Mouse (Mus musculus): ENCODE measurements at regions not wholly inside any gene's neighbourhood (a gene's known extent, or its start where the extent isn't known, plus 50 kb on each side); places are given as distances from the start of the nearest gene placed in this dataset.
"Not testable (repeated sequence)": the region's sequence is repeated elsewhere in the genome, so short reads cannot be mapped to it uniquely, and the experiment has no call there.

- no peak for ATAC-seq (ENCODE audit: low FRiP score)
- no peaks in the 10 kb centered on the region for H3K36me3 ChIP-seq (replicated peaks)
- H3K27me3 ChIP-seq: no peaks in the 10 kb centered on the region
- H3K9me3 ChIP-seq: no peaks in the 10 kb centered on the region
- no peak overlapping the region for H3K4me3 ChIP-seq (replicated peaks)
- no peak overlapping the region for H3K9ac ChIP-seq
- no peak overlapping the region for H3K27ac ChIP-seq
- no peak overlapping the region for H3K4me2 ChIP-seq
- no peaks in the 10 kb centered on the region for H3K4me1 ChIP-seq
- 90% methylated on average over 3 of the region's 3 CpGs for WGBS
Observed at GRCm38 (mm10) chr16:86242766-86243510, 341.3 kb upstream of the Adamts5 start.

GRCm38 (mm10) chr16:86222997-86223396 is 321.4 kb upstream of the Adamts5 start:
- no peak overlapping the region for H3K4me3 ChIP-seq (replicated peaks)
- H3K4me2 ChIP-seq: no peak overlapping the region
- no peak overlapping the region for H3K9ac ChIP-seq
- H3K36me3 ChIP-seq (replicated peaks): no peaks in the 10 kb centered on the region
- H3K4me1 ChIP-seq: no peaks in the 10 kb centered on the region
- 77% methylated on average over 3 of the region's 3 CpGs for WGBS
- H3K27ac ChIP-seq: no peak overlapping the region
- H3K9me3 ChIP-seq: no peaks in the 10 kb centered on the region
- H3K27me3 ChIP-seq: no peaks in the 10 kb centered on the region
- no peak for ATAC-seq (ENCODE audit: low FRiP score)

- Histone ChIP-seq H3K36me3 (replicated peaks) (no peaks in the 10 kb centered on the region), H3K4me1 (no peaks in the 10 kb centered on the region), H3K27ac (no peak overlapping the region), H3K4me2 (no peak overlapping the region), H3K9ac (no peak overlapping the region), H3K27me3 (no peaks in the 10 kb centered on the region), H3K4me3 (replicated peaks) (no peak overlapping the region), H3K9me3 (no peaks in the 10 kb centered on the region)
- no peak for ATAC-seq (ENCODE audit: low FRiP score)
Observed at GRCm38 (mm10) chr16:86210547-86210946, 308.9 kb upstream of the Adamts5 start.

GRCm38 (mm10) chr16:86209319-86209718 is 307.7 kb upstream of the Adamts5 start:
- no peak overlapping the region for H3K4me2 ChIP-seq
- no peak for ATAC-seq (ENCODE audit: low FRiP score)
- no peaks in the 10 kb centered on the region for H3K36me3 ChIP-seq (replicated peaks)

GRCm38 (mm10) chr16:86189874-86190273 is 288.2 kb upstream of the Adamts5 start:
- Histone ChIP-seq H3K36me3 (replicated peaks) (no peaks in the 10 kb centered on the region), H3K27me3 (no peaks in the 10 kb centered on the region), H3K27ac (no peak overlapping the region), H3K4me1 (no peaks in the 10 kb centered on the region), H3K4me2 (no peak overlapping the region), H3K9me3 (no peaks in the 10 kb centered on the region), H3K9ac (no peak overlapping the region), H3K4me3 (replicated peaks) (no peak overlapping the region)
- ATAC-seq (ENCODE audit: low FRiP score): no peak
- 88% methylated on average over 1 of the region's 1 CpGs for WGBS

More at GRCm38 (mm10) chr16:86209319-86209718, 307.7 kb upstream of the Adamts5 start:
- Histone ChIP-seq H3K27me3 (no peaks in the 10 kb centered on the region), H3K27ac (no peak overlapping the region), H3K4me3 (replicated peaks) (no peak overlapping the region), H3K9ac (no peak overlapping the region), H3K4me1 (no peaks in the 10 kb centered on the region), H3K9me3 (no peaks in the 10 kb centered on the region)

- no peak overlapping the region for H3K4me3 ChIP-seq (replicated peaks)
- H3K4me1 ChIP-seq: no peaks in the 10 kb centered on the region
- no peak overlapping the region for H3K4me2 ChIP-seq
- no peaks in the 10 kb centered on the region for H3K36me3 ChIP-seq (replicated peaks)
- WGBS: 89% methylated on average over 3 of the region's 3 CpGs
- no peaks in the 10 kb centered on the region for H3K9me3 ChIP-seq
- H3K27ac ChIP-seq: no peak overlapping the region
- no peak overlapping the region for H3K9ac ChIP-seq
- no peaks in the 10 kb centered on the region for H3K27me3 ChIP-seq
- ATAC-seq (ENCODE audit: low FRiP score): no peak
Observed at GRCm38 (mm10) chr16:86188966-86189365, 287.3 kb upstream of the Adamts5 start.

GRCm38 (mm10) chr16:86187609-86188008 is 286.0 kb upstream of the Adamts5 start:
- WGBS: 44% methylated on average over 4 of the region's 4 CpGs
- not testable (repeated sequence) for H3K27me3 ChIP-seq

GRCm38 (mm10) chr16:86159021-86159815 is 257.6 kb upstream of the Adamts5 start:
- Histone ChIP-seq H3K4me1 (no peaks in the 10 kb centered on the region), H3K36me3 (replicated peaks) (no peaks in the 10 kb centered on the region), H3K9me3 (no peaks in the 10 kb centered on the region), H3K27ac (no peak overlapping the region), H3K27me3 (no peaks in the 10 kb centered on the region), H3K4me3 (replicated peaks) (no peak overlapping the region), H3K4me2 (no peak overlapping the region), H3K9ac (no peak overlapping the region)
- ATAC-seq (ENCODE audit: low FRiP score): no peak
- 92% methylated on average over 4 of the region's 4 CpGs for WGBS

More at GRCm38 (mm10) chr16:86187609-86188008, 286.0 kb upstream of the Adamts5 start:
- H3K36me3 ChIP-seq (replicated peaks); ATAC-seq (ENCODE audit: low FRiP score); H3K4me2 ChIP-seq; H3K9ac ChIP-seq; H3K9me3 ChIP-seq; H3K4me1 ChIP-seq; H3K27ac ChIP-seq; H3K4me3 ChIP-seq (replicated peaks): not testable (repeated sequence)

- ATAC-seq (ENCODE audit: low FRiP score): no peak
- no peak overlapping the region for H3K27ac ChIP-seq
- peaks cover 3% of the 10 kb centered on the region for H3K4me1 ChIP-seq
- WGBS: 64% methylated on average over 3 of the region's 3 CpGs
- H3K36me3 ChIP-seq (replicated peaks): no peaks in the 10 kb centered on the region
- no peak overlapping the region for H3K9ac ChIP-seq
- no peak overlapping the region for H3K4me3 ChIP-seq (replicated peaks)
- no peaks in the 10 kb centered on the region for H3K27me3 ChIP-seq
- H3K9me3 ChIP-seq: no peaks in the 10 kb centered on the region
- no peak overlapping the region for H3K4me2 ChIP-seq
Observed at GRCm38 (mm10) chr16:86138171-86138570, 236.5 kb upstream of the Adamts5 start.

GRCm38 (mm10) chr16:86136169-86136568 is 234.5 kb upstream of the Adamts5 start:
- no peak for ATAC-seq (ENCODE audit: low FRiP score)
- Histone ChIP-seq H3K4me1 (peaks cover 3% of the 10 kb centered on the region), H3K4me3 (replicated peaks) (no peak overlapping the region), H3K4me2 (no peak overlapping the region), H3K27ac (no peak overlapping the region), H3K9me3 (no peaks in the 10 kb centered on the region), H3K27me3 (no peaks in the 10 kb centered on the region), H3K9ac (no peak overlapping the region), H3K36me3 (replicated peaks) (no peaks in the 10 kb centered on the region)
- WGBS: 6% methylated on average over 3 of the region's 3 CpGs

GRCm38 (mm10) chr16:86127391-86127790 is 225.8 kb upstream of the Adamts5 start:
- Histone ChIP-seq H3K4me1 (no peaks in the 10 kb centered on the region), H3K27me3 (no peaks in the 10 kb centered on the region)

GRCm38 (mm10) chr16:86124182-86124581 is 222.6 kb upstream of the Adamts5 start:
- Histone ChIP-seq H3K4me3 (replicated peaks) (no peak overlapping the region), H3K27ac (no peak overlapping the region), H3K9me3 (no peaks in the 10 kb centered on the region), H3K9ac (no peak overlapping the region), H3K36me3 (replicated peaks) (no peaks in the 10 kb centered on the region), H3K4me2 (no peak overlapping the region), H3K27me3 (no peaks in the 10 kb centered on the region), H3K4me1 (no peaks in the 10 kb centered on the region)
- WGBS: 88% methylated on average over 1 of the region's 1 CpGs
- no peak for ATAC-seq (ENCODE audit: low FRiP score)

More at GRCm38 (mm10) chr16:86127391-86127790, 225.8 kb upstream of the Adamts5 start:
- 83% methylated on average over 4 of the region's 4 CpGs for WGBS
- no peak overlapping the region for H3K9ac ChIP-seq
- ATAC-seq (ENCODE audit: low FRiP score): no peak
- no peak overlapping the region for H3K4me2 ChIP-seq
- no peak overlapping the region for H3K27ac ChIP-seq
- no peak overlapping the region for H3K4me3 ChIP-seq (replicated peaks)
- no peaks in the 10 kb centered on the region for H3K36me3 ChIP-seq (replicated peaks)
- no peaks in the 10 kb centered on the region for H3K9me3 ChIP-seq

- H3K9me3 ChIP-seq: no peaks in the 10 kb centered on the region
- H3K4me2 ChIP-seq: no peak overlapping the region
- H3K4me1 ChIP-seq: no peaks in the 10 kb centered on the region
- no peak overlapping the region for H3K27ac ChIP-seq
- WGBS: 47% methylated on average over 1 of the region's 1 CpGs
- H3K4me3 ChIP-seq (replicated peaks): no peak overlapping the region
- H3K9ac ChIP-seq: no peak overlapping the region
- H3K27me3 ChIP-seq: no peaks in the 10 kb centered on the region
- ATAC-seq (ENCODE audit: low FRiP score): no peak
- no peaks in the 10 kb centered on the region for H3K36me3 ChIP-seq (replicated peaks)
Observed at GRCm38 (mm10) chr16:86122936-86123335, 221.3 kb upstream of the Adamts5 start.
